Mouse (Mus musculus) MEL (cell line): ENCODE measurements around the gene Ipmk.

Experiments
- CHD1 ChIP-seq: IDR thresholded peaks from 2 replicates; pipeline ENCODE4 v1.6.1; 2012; ENCODE audit warnings: low read depth, mild to moderate bottlenecking, inconsistent platforms, low read length, improper control_type of control experiment
- CTCF ChIP-seq, 3 experiments: IDR thresholded peaks in 2 of 3; conservative IDR thresholded peaks in 1 of 3; 2 replicates each; pipeline ENCODE4 v1.5.1; 2011 to 2012; ENCODE audit warnings: low read length in 3 of 3, low read depth in 2 of 3, mild to moderate bottlenecking in 2 of 3, improper control_type of control experiment in 1 of 3, inconsistent platforms in 1 of 3, mixed read lengths in 1 of 3, moderate library complexity in 1 of 3; ENCODE audit not compliant: control insufficient read depth in 1 of 3, insufficient read depth in 1 of 3, poor library complexity in 1 of 3, severe bottlenecking in 1 of 3
- ELF1 ChIP-seq: IDR thresholded peaks from 2 replicates; pipeline ENCODE4 v1.6.1; 2014; ENCODE audit warnings: low read depth, mild to moderate bottlenecking, inconsistent platforms, low read length, improper control_type of control experiment, moderate library complexity
- JUND ChIP-seq: IDR thresholded peaks from 2 replicates; pipeline ENCODE4 v1.6.1; 2011; ENCODE audit warnings: low read depth, mild to moderate bottlenecking, improper control_type of control experiment, low read length
- KAT2A ChIP-seq: conservative IDR thresholded peaks from 2 replicates; pipeline ENCODE4 v1.6.1; 2012; ENCODE audit warnings: low read depth, low read length, improper control_type of control experiment, inconsistent platforms
- MYC ChIP-seq: IDR thresholded peaks from 2 replicates; pipeline ENCODE4 v1.6.1; 2011; ENCODE audit warnings: low read depth, mild to moderate bottlenecking, low read length, improper control_type of control experiment, moderate library complexity
- POLR2A ChIP-seq, 2 experiments: IDR thresholded peaks; 2 replicates each; pipeline ENCODE4 v1.6.1; 2011 to 2012; ENCODE audit warnings: low read length in 2 of 2, mild to moderate bottlenecking in 2 of 2, control low read depth in 1 of 2, improper control_type of control experiment in 1 of 2, low read depth in 1 of 2, moderate library complexity in 1 of 2; ENCODE audit not compliant: control insufficient read depth in 1 of 2, insufficient read depth in 1 of 2, poor library complexity in 1 of 2
- RAD21 ChIP-seq: IDR thresholded peaks from 2 replicates; pipeline ENCODE4 v1.6.1; 2011; ENCODE audit warnings: mild to moderate bottlenecking, low read depth, low read length, improper control_type of control experiment
- TAL1 ChIP-seq: IDR thresholded peaks from 2 replicates; pipeline ENCODE4 v1.6.1; 2012; ENCODE audit warnings: mild to moderate bottlenecking, inconsistent platforms, low read length, moderate library complexity, mixed read lengths
- TCF12 ChIP-seq: IDR thresholded peaks from 2 replicates; pipeline ENCODE4 v1.6.1; 2014; ENCODE audit warnings: low read depth, mild to moderate bottlenecking, inconsistent platforms, low read length, improper control_type of control experiment, moderate library complexity
- USF2 ChIP-seq, 2 experiments: IDR thresholded peaks; 2 replicates each; pipeline ENCODE4 v1.6.1; 2011 to 2012; ENCODE audit warnings: improper control_type of control experiment in 2 of 2, low read length in 2 of 2, borderline replicate concordance in 1 of 2, inconsistent platforms in 1 of 2, low read depth in 1 of 2, mild to moderate bottlenecking in 1 of 2; ENCODE audit not compliant: insufficient read depth in 1 of 2
- ZKSCAN1 ChIP-seq: IDR thresholded peaks from 2 replicates; pipeline ENCODE4 v1.6.1; 2012; ENCODE audit warnings: low read depth, mild to moderate bottlenecking, inconsistent platforms, low read length, improper control_type of control experiment, moderate library complexity

DNA sequence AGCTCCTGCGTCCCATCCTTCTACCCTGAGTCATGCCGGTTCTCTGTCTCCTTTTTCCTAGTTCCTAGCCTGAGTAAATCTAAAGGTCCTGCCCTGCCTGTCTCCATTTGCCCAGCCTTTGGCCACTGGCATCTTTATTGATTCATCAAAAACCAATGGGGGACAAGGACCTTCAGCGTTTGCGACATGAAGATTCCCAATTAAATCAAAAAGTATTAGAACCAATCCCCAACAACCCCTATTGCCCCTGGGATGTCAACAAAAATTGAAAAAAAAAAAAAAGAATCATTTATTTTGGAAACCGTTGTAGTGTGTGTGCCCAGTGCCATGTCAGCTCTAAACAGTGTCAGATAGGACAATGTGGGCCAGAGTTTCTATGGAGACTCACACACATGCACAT, 41.7 kb downstream of the Ipmk start:
- TF ChIP-seq POLR2A (IDR thresholded peaks at IDR 0.05; ENCODE audit: control insufficient read depth in 1 of 2, insufficient read depth in 1 of 2, low read depth in 1 of 2, low read length in 2 of 2, poor library complexity in 1 of 2) (no peak), CHD1 (no peak), ELF1 (no peak), CTCF (IDR thresholded peaks at IDR 0.05 in 2 of 3, conservative IDR thresholded peaks at IDR 0.05 in 1 of 3; ENCODE audit: control insufficient read depth in 1 of 3, insufficient read depth in 1 of 3, low read depth in 2 of 3, low read length in 3 of 3, poor library complexity in 1 of 3, severe bottlenecking in 1 of 3) (no peak), RAD21 (no peak), USF2 (IDR thresholded peaks at IDR 0.05; ENCODE audit: borderline replicate concordance in 1 of 2, insufficient read depth in 1 of 2, low read depth in 1 of 2, low read length in 2 of 2) (no peak), JUND (no peak), KAT2A (no peak), ZKSCAN1 (no peak), MYC (no peak), TAL1 (no peak), TCF12 (no peak)
